Mouse (Mus musculus): Measurements from ENCODE around the gene Togaram1.

DNA sequence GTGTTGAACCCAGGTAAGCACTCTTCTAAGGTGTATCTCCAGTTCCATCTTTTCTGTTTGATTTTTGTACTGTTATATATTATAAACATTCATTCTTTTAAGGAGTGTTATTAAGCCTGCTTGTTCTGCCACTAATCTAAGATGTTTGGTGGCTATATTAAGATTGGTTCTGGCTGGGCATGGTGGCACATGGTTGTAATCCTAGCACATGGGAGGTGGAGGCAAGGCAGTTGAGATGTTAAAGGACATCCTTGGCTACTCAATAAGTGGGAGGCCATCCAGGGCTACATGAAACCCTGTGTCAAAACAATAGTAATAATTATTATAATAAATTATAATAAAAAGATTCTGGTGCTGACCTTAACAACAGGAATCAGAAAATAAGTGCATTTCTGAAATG lies 5.8 kb downstream of the Togaram1 start:
- TF ChIP-seq GATA1 (IDR thresholded peaks at IDR 0.05; ENCODE audit: low read length) (no peak), TAL1 (IDR thresholded peaks at IDR 0.05; ENCODE audit: low read length) (no peak)
